In genomic region chr16:46117645-46118044, GRCm38 (mm10) we compare ENCODE assay signal across 21 mouse cellular contexts. TPM values are rescaled to one million over a fixed set of nuclear protein-coding genes. Genes with fewer than 3 reads are reported as not detected.
"Had no signal": no experiment of that assay in that cellular context is flagged by ENCODE, and none has a peak within 500 bp of the region (broad histone marks: within the 10 kb centered on the region; RNA-seq: fewer than 3 reads in every experiment).

No protein-coding gene starts in this region.

- H3K9ac ChIP-seq: liver, postnatal 0 days; lung, embryonic 15.5 days; midbrain, embryonic 12.5 days; neural tube, embryonic 13.5 days; neural tube, embryonic 15.5 days had no signal

- H3K4me3 ChIP-seq: lung, embryonic 15.5 days; midbrain, embryonic 10.5 days; midbrain, embryonic 12.5 days; myocyte; neural tube, embryonic 13.5 days; neural tube, embryonic 15.5 days had no signal

- DNase-seq: liver, postnatal 0 days; lung, adult 2 months; lung, postnatal 14 days; lung, postnatal 4 days; midbrain, embryonic 14.5 days; retina, postnatal 1 day; right cerebral cortex, adult 18-20 months; right cerebral cortex, postnatal 25 days; right cerebral cortex, postnatal 4 days; spleen, adult 18-20 months; thymus, adult 2 months; thymus, postnatal 25 days; thymus, postnatal 4 days had no signal

- H3K4me2 ChIP-seq: lung, embryonic 15.5 days; midbrain, embryonic 12.5 days; neural tube, embryonic 13.5 days; neural tube, embryonic 15.5 days had no signal

- H3K27me3 ChIP-seq: lung, embryonic 15.5 days; midbrain, embryonic 12.5 days; neural tube, embryonic 13.5 days; neural tube, embryonic 15.5 days had no signal

- H3K27ac ChIP-seq: lung, embryonic 15.5 days; midbrain, embryonic 10.5 days; midbrain, embryonic 12.5 days; neural tube, embryonic 13.5 days; neural tube, embryonic 15.5 days had no signal

- H3K36me3 ChIP-seq: lung, embryonic 15.5 days; midbrain, embryonic 10.5 days; midbrain, embryonic 12.5 days; neural tube, embryonic 13.5 days; neural tube, embryonic 15.5 days had no signal

- H3K4me1 ChIP-seq: lung, embryonic 15.5 days; midbrain, embryonic 10.5 days; midbrain, embryonic 12.5 days; neural tube, embryonic 15.5 days had no signal

- H3K9me3 ChIP-seq: lung, embryonic 15.5 days; midbrain, embryonic 10.5 days; midbrain, embryonic 12.5 days; neural tube, embryonic 13.5 days; neural tube, embryonic 15.5 days had no signal

- ATAC-seq: liver, postnatal 0 days; lung, postnatal 0 days; midbrain, embryonic 16.5 days had no signal

RNA-seq across cellular contexts. Expression of gene Cd96, which starts 2.4 kb away (rescaled TPM):
- polyA plus RNA-seq: lung, postnatal 0 days; midbrain, embryonic 10.5 days; midbrain, embryonic 12.5 days; myocyte had no signal
